Mouse (Mus musculus) liver, embryonic 14.5 days (tissue): ENCODE measurements at regions not wholly inside any gene's neighbourhood (a gene's known extent, or its start where the extent isn't known, plus 50 kb on each side); places are given as distances from the start of the nearest gene placed in this dataset.

Experiments used
- CTCF ChIP-seq: IDR thresholded peaks from 2 replicates; pipeline ENCODE4 v1.5.1; 2016; ENCODE audit warnings: antibody characterized with exemption, low read depth, control low read depth
- EP300 ChIP-seq: IDR thresholded peaks from 2 replicates; pipeline ENCODE4 v1.6.1; 2016; ENCODE audit warnings: antibody characterized with exemption, low read depth

- TF ChIP-seq CTCF (no peak), EP300 (no peak)
These were observed 198.0 kb downstream of the Agtpbp1 start for GRCm38 (mm10) chr13:59386935-59387540.
